Mouse (Mus musculus): ENCODE measurements around the gene Ovca2. TPM values are rescaled to one million over a fixed set of nuclear protein-coding genes. Genes with fewer than 3 reads are reported as not detected.
A peak's percentile ranks its signal among the peaks of the same experiment; 100 is the strongest.

Gene Ovca2
- polyA plus RNA-seq, 1 experiment = 20.8 TPM

DNA sequence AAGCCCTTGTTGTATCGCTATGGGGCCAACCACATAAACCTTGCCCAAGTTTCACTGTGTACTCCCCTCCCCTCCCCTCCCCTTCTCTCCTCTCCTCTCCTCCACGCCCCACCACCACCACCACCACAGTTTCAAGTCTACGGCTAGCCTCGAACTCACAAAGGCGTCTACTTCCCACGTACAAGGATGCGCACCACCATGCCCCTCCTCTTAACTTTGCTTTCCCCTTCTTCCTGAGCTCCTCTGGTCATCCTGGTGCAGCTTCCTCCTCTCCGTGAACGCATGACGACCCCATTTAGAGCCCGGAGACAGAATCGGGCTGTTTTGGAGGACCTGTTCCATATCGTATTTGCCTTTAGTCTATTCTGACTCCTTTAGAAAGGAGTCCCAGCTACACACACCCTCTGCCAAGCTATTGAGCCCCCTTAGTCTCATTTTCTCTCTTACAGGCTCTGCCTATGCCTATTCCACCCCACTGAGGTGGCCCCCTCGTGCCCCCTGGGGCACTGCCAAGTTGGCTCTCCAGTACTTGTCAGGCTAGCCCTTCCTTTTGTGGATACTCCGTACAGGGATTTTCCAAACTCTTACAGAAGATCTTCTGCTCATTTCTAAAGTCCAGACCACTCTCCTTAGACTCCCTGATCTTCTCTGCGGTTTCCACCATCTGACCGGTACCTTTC is 7.3 kb downstream of the Ovca2 start:
- WGBS = 9% methylated on average over 17 of the region's 17 CpGs
- Histone ChIP-seq H3K4me1 (ENCODE audit: control insufficient read depth, insufficient read depth, low read length) (peaks cover 5% of the 10 kb centered on the region), H3K27ac (ENCODE audit: control insufficient read depth, insufficient read depth, low read depth, low read length, poor library complexity) (no peak overlapping the region), H3K4me3 (replicated peaks; ENCODE audit: control insufficient read depth, low read depth, low read length) (no peak overlapping the region)
- TF ChIP-seq POLR2A (IDR thresholded peaks at IDR 0.05; ENCODE audit: borderline replicate concordance, control insufficient read depth, low read depth, low read length) (no peak), CTCF (IDR thresholded peaks at IDR 0.05; ENCODE audit: control insufficient read depth, insufficient read depth, low read length) (no peak)

DNA sequence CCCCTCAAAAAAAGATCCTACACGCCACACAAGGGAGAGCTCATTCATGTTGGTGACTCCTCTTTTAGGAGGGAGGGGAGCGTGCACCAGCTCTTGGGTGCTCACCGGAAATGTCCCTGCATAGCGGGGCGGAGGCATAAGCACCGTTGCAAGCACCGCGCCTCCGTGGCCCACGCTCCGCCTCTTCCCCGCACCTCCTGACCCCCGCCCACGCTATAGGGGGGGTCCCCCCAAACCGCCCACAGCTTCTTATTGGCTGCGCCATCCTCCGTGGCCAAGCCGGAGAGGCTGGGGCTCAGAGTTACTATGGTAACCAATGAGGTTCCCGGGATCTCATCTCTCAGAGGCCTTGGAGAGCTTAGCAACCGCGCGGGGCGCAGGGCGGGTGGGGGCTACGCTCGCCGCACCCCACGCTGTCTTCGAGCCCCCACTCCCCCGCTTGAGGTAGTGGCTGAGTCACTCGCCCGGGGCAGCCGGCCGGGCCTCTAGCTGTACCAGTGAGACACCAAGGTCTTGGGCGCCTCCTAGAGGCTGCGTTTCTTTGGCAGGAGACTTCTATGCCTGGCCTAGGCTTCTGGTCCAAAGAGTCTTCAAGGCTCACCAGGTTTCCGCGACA is 8.4 kb downstream of the Ovca2 start:
- Histone ChIP-seq H3K4me1 (ENCODE audit: control insufficient read depth, insufficient read depth, low read length) (peaks cover 7% of the 10 kb centered on the region), H3K27ac (ENCODE audit: control insufficient read depth, insufficient read depth, low read depth, low read length, poor library complexity) (no peak overlapping the region), H3K4me3 (replicated peaks; ENCODE audit: control insufficient read depth, low read depth, low read length) (no peak overlapping the region)
- no peak for TF ChIP-seq POLR2A (IDR thresholded peaks at IDR 0.05; ENCODE audit: borderline replicate concordance, control insufficient read depth, low read depth, low read length)
- TF ChIP-seq CTCF (IDR thresholded peaks at IDR 0.05; ENCODE audit: control insufficient read depth, insufficient read depth, low read length) = peak; percentile 70
- under 1% methylated on average over 38 of the region's 38 CpGs for WGBS

DNA sequence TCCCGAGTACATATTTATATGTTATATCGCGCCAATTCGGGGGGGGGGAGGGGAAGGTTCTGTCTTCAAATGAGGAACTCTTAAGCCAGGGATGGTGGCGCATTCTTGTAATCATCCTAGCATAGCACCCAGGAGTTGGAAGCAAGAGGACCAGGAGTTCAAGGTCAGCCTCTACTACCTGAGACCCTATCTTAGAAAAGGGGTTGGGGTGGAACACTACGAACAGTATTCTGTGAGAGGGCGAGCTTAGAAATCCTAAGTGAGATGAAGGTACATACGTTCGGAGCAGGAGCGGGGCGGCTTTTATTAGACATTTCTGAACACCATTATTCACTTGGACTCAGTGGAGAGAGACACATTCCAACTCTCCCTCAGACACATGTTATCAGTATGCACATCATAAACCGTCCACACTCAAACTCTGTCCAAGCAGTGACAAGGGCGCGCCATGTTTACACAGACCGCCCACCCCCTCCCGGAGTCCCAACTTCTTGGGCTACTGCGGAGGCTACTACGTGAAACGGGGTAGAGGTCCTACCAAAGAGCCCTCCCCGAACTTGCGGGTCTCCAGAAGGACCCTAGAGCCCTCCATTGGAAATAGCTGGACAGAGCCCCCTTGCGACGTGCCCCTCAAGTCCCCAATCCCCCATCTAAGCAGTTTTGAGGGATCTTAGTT is 9.1 kb downstream of the Ovca2 start, which contains the start of gene Hic1:
Hic1 (minus strand) TSS at position 115 of the 676 bp plus-strand sequence.
- peaks cover 7% of the 10 kb centered on the region for H3K4me1 ChIP-seq (ENCODE audit: control insufficient read depth, insufficient read depth, low read length)
- H3K27ac ChIP-seq (ENCODE audit: control insufficient read depth, insufficient read depth, low read depth, low read length, poor library complexity) = peak within 1 kb of the TSS; percentile 24; the same call in 1 of the 2 replicates
- TF ChIP-seq POLR2A (IDR thresholded peaks at IDR 0.05; ENCODE audit: borderline replicate concordance, control insufficient read depth, low read depth, low read length) (no peak), CTCF (IDR thresholded peaks at IDR 0.05; ENCODE audit: control insufficient read depth, insufficient read depth, low read length) (no peak)
- H3K4me3 ChIP-seq (replicated peaks; ENCODE audit: control insufficient read depth, low read depth, low read length) = peak within 1 kb of the TSS; percentile 28
- WGBS = 8% methylated on average over 23 of the region's 23 CpGs

DNA sequence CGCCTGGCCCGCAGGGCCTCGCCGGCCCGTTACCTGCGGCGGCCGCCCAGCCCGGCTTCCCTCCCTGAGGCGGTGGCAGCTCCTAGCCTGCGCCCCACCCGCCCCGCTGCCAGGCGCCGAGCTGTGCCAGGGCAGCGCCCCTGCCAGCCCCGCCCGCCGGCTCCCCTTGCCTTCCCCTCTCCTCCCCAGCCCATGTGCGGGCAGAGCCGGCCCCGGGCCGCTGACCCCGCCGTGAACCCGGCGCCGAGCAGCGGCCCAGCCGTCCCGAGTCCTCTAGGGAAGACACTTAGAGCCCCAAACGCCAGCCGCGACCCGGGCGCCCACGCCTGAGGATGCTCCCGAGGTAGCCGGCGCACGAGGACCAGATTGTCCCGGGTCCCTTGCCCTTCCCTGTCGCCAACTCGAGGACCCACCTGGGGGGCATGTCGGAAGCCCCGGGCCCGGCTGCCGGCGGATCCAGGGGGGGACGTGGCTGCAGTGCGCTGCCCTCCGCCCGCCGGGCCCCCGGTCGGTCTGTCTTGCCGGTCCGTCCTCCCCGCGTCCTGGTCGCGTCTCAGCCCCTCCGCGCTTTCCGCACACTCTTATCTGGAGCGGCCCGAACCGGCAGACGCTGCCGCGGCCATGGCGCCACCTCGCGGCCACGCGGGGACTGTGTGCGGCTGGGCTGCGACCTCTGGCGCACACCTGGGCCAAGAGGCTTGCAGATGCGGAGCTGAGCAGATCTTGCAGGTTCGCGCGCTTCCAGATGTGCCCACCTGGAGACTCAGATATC is 9.9 kb downstream of the Ovca2 start:
- H3K27ac ChIP-seq (ENCODE audit: control insufficient read depth, insufficient read depth, low read depth, low read length, poor library complexity) = peak overlapping the region; percentile 24; the same call in 1 of the 2 replicates
- peak; percentile 87 for TF ChIP-seq CTCF (IDR thresholded peaks at IDR 0.05; ENCODE audit: control insufficient read depth, insufficient read depth, low read length)
- no peak for TF ChIP-seq POLR2A (IDR thresholded peaks at IDR 0.05; ENCODE audit: borderline replicate concordance, control insufficient read depth, low read depth, low read length)
- under 1% methylated on average over 80 of the region's 83 CpGs for WGBS
- H3K4me1 ChIP-seq (ENCODE audit: control insufficient read depth, insufficient read depth, low read length) = peaks cover 7% of the 10 kb centered on the region
- H3K4me3 ChIP-seq (replicated peaks; ENCODE audit: control insufficient read depth, low read depth, low read length) = peak overlapping the region; percentile 28

DNA sequence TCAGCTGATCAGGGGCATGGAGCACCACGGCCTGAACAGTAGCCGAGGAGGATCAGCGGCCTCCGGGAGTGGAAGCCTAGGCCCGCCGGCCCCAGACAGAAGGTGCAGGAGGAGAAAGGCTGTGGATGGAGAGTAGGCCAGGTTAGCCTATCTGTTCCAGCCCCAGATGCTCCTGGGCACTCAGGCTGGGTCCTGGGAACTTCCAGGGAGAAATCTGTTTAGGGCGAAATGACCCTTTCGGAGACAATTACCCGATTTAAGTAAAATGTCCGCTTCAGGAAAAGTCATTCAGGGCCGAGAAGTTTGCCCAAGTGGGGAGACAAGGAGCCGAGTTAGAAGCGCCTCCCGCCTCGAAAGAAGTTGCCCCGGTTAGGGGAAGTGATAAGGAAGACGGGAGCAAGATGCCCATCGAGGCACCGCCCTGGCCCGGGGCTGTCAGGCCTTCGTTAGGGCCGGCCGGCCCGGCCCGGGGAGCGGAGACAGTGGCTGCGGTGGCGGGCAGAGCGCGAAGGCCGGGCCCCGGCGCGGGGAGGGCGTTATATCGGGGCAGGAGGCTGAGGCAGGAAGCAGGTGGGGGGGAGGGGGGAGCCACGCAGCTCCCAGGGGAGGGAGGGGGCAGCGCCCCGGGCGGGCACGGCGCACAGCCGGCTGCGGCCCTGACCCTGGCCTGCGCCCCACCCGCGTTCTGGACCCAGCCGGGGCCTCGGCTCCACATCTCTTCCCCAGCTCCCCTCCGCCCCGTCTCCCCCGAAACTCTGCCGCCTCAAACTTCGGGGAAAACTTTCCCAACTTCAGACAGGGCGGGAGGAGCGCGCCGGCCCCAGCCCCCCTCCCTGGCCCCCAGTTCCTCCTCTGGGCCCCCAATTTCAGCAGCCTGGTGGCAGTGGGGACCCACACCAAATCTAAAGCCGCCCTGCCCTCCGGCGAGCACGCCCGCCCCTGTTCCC is 10.7 kb downstream of the Ovca2 start:
- WGBS = 6% methylated on average over 60 of the region's 63 CpGs
- peaks cover 9% of the 10 kb centered on the region for H3K4me1 ChIP-seq (ENCODE audit: control insufficient read depth, insufficient read depth, low read length)
- no peak overlapping the region for H3K4me3 ChIP-seq (replicated peaks; ENCODE audit: control insufficient read depth, low read depth, low read length)
- no peak overlapping the region for H3K27ac ChIP-seq (ENCODE audit: control insufficient read depth, insufficient read depth, low read depth, low read length, poor library complexity)
- TF ChIP-seq POLR2A (IDR thresholded peaks at IDR 0.05; ENCODE audit: borderline replicate concordance, control insufficient read depth, low read depth, low read length) (no peak), CTCF (IDR thresholded peaks at IDR 0.05; ENCODE audit: control insufficient read depth, insufficient read depth, low read length) (no peak)

DNA sequence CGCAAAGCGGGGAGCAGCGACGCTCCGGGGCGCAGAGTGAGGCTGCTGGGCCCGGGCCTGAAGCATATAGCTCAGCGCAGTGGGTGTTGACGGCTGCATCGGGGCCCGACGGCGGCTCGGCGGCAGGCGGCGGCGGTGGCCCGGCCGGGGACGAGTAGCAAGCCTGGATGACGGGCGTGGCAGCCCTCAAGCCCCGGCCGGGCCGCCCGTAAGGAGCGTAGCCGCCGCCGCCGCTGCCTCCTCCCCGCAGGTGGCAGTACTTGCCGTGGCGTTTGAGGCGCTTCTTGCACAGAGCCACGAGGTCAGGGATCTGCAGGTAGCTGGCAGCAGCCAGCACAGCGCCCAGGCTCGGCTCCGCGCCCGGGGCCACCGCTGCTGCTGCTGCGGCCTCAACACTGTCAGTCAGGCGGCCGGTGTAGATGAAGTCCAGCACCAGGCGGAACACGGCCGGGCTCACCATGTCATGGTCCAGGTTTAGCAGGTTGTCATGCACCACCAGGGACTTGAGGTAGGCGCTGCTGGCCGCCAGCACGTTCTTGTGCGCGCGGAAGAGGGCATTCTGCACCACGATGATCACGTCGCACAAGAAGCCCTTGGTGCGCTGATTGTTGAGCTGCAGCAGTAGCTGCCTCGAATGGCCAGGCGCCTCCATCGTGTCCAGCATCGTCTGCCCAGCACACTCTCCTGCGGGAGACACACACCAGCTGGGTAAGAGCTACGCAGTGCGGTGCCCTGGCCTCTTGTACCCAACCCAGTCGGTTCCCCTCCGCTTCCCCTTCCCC is 11.6 kb downstream of the Ovca2 start:
- WGBS = 3% methylated on average over 67 of the region's 68 CpGs
- no peak overlapping the region for H3K27ac ChIP-seq (ENCODE audit: control insufficient read depth, insufficient read depth, low read depth, low read length, poor library complexity)
- H3K4me3 ChIP-seq (replicated peaks; ENCODE audit: control insufficient read depth, low read depth, low read length) = no peak overlapping the region
- TF ChIP-seq POLR2A (IDR thresholded peaks at IDR 0.05; ENCODE audit: borderline replicate concordance, control insufficient read depth, low read depth, low read length) = no peak; the same call in 1 of the 2 replicates
- TF ChIP-seq CTCF (IDR thresholded peaks at IDR 0.05; ENCODE audit: control insufficient read depth, insufficient read depth, low read length) = no peak
- H3K4me1 ChIP-seq (ENCODE audit: control insufficient read depth, insufficient read depth, low read length) = peaks cover 9% of the 10 kb centered on the region
